Mouse (Mus musculus) hindbrain, embryonic 15.5 days (tissue): Measurements from ENCODE around the gene Ppm1a. TPM values are rescaled to one million over a fixed set of nuclear protein-coding genes. Genes with fewer than 3 reads are reported as not detected.
A peak's percentile ranks its signal among the peaks of the same experiment; 100 is the strongest.

Experiments
- ATAC-seq: fragments of 200-750 bp; cut with Nextera tagmentation; 2 replicates; pipeline ENCODE4 v1.8.0; 2017; ENCODE audit warnings: low read depth, moderate number of reproducible peaks, moderate TSS enrichment; ENCODE audit not compliant: low FRiP score
- H3K27ac ChIP-seq: fragments of 300-500 bp; sonication (generic); replicated peaks from 2 replicates; pipeline ENCODE4 v1.5.1; 2015; ENCODE audit warnings: mild to moderate bottlenecking, inconsistent platforms
- H3K27me3 ChIP-seq: fragments of 300-500 bp; sonication (generic); 2 replicates; pipeline ENCODE4 v1.6.1; 2015; ENCODE audit warnings: control low read depth, inconsistent platforms
- H3K36me3 ChIP-seq: fragments of 300-500 bp; sonication (generic); 2 replicates; pipeline ENCODE4 v1.6.1; 2015; ENCODE audit warnings: control low read depth, inconsistent platforms
- H3K4me1 ChIP-seq: fragments of 300-500 bp; sonication (generic); replicated peaks from 2 replicates; pipeline ENCODE4 v1.6.1; 2015; ENCODE audit warnings: control low read depth, inconsistent platforms
- H3K4me2 ChIP-seq: fragments of 300-500 bp; sonication (generic); 2 replicates; pipeline ENCODE4 v1.6.1; 2015; ENCODE audit warnings: moderate library complexity, mild to moderate bottlenecking, inconsistent platforms
- H3K4me3 ChIP-seq: fragments of 300-500 bp; sonication (generic); 2 replicates; pipeline ENCODE4 v1.5.1; 2015; ENCODE audit warnings: mild to moderate bottlenecking, inconsistent platforms
- H3K9ac ChIP-seq: fragments of 300-500 bp; sonication (generic); 2 replicates; pipeline ENCODE4 v1.6.1; 2015; ENCODE audit warnings: inconsistent platforms
- H3K9me3 ChIP-seq: fragments of 300-500 bp; sonication (generic); 2 replicates; pipeline ENCODE4 v1.6.1; 2016; ENCODE audit warnings: control low read depth, inconsistent platforms
- WGBS: fragments of 180-500 bp; shearing (Covaris S2); methylation state at CpG from one replicate; pipeline ENCODE4 v1.1.7; 2015; 5-methylcytosine and 5-hydroxymethylcytosine counted together
- polyA plus RNA-seq: library from polyadenylated mRNA; unstranded; fragments of >200 nt; fragmentation: Nextera tagmentation; extraction: Ambion mirVana; gene quantifications from 2 replicates; pipeline ENCODE4 v1.2.1, GENCODE M21; 2015

Gene Ppm1a
- polyA plus RNA-seq, 1 experiment from 2014 or later: 70.9 TPM

DNA sequence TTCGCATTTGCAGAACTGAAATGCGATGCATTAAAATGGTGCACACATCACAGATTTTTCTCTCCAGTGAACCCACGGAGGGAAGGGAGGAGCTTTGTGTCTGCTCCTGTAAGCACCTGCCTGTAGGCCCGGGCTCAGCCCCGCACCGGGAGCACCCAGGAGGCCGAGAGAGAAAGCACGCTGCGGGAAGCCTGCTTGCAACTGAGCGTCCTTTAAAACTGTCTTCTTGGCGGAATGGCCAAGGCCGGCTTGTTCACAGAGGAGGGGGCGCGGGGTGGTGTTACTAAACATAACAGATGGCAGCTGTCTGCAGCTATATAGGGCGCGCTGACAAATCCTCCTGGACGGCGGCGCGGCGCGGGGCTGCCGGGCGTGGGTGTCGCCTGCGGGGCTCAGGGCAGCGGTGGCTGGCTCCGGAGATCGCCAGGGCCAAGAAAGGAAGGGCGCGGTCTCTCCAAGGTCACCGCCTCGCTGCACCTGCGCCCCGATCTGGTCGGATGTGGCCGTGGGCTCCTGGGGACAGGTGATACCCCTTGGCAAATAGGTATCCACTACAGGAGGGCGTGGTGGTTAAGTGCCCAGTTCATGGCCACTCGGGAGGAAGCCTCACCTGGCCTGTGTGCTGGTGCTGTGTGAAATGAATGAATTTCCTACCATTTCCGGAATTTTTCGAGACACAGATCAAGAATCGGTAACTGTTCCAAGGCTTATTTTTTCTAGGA, 74.6 kb downstream of the Ppm1a start:
- Histone ChIP-seq H3K4me2 (peak overlapping the region; percentile 78), H3K9ac (peak overlapping the region; percentile 49), H3K36me3 (no peaks in the 10 kb centered on the region), H3K27ac (peak overlapping the region; percentile 68), H3K4me1 (peaks cover 12% of the 10 kb centered on the region), H3K9me3 (no peaks in the 10 kb centered on the region), H3K4me3 (peak overlapping the region; percentile 37), H3K27me3 (peaks cover 24% of the 10 kb centered on the region)
- ATAC-seq: peak; percentile 78
- WGBS: 6% methylated on average over 42 of the region's 42 CpGs

DNA sequence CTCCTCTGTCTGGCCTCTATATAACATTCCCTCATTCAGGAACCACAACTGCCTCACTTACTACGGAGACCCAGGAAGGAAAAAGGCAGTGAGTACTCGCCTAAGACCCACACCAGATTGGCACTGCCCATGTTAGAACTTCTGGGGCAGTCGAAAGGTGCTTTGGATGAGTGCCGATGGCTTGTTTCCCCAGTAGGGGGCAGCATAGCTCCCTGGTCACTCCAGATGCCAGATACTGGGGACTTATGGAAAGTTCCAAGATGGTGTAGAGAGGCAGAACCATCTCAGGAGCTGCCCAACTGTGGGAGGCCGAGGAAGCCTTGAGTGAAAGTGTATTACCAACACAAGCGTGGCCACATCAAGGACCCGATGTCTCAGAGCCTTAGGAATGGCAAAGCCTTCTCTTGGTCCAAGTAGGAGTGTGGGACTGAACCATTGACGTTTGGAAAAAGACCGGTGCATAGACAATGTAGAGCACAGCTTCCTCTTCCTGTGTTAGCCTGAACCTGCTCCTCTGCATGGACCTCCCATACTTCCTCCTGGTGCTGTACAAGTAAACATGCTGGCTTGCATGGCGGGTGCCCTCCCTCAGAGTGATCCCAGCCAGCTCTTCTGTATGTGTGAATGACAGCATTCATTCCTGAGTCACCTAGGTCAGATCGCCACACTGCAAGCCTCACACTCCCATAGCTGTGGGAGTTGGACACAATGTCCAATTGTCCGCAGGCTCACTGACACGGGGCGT, 77.7 kb downstream of the Ppm1a start:
- Histone ChIP-seq H3K36me3 (no peaks in the 10 kb centered on the region), H3K9me3 (no peaks in the 10 kb centered on the region), H3K9ac (no peak overlapping the region), H3K4me1 (peaks cover 12% of the 10 kb centered on the region), H3K27me3 (peaks cover 18% of the 10 kb centered on the region), H3K27ac (no peak overlapping the region), H3K4me3 (no peak overlapping the region), H3K4me2 (no peak overlapping the region)
- whole genome bisulfite sequencing: 70% methylated on average over 14 of the region's 14 CpGs
- no peak for ATAC-seq

DNA sequence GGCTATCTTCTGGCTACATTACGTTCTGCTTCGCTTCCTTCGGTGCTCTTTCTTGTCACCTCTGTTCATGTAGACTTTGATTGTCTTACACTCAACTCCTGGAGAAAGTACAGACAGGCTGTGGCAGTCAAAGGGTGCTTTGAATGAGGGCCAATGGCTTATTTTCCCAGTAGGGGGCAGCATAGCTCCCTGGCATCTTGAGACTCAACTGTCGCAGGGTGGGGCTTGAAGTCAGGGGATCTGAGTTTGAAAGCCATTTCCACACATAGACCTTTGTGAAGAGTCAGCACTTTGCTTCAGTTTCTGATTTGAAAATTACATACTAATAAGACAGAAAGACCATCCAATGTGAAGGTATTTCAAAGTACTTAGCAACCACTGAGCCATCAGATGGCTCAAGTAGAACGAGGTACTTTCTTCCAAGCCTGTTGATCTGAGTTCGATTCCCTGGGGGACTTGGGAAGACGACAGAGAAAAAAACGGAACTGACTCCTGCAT, 78.3 kb downstream of the Ppm1a start:
- H3K36me3 ChIP-seq: no peaks in the 10 kb centered on the region
- peaks cover 18% of the 10 kb centered on the region for H3K27me3 ChIP-seq
- no peak overlapping the region for H3K4me2 ChIP-seq
- no peak overlapping the region for H3K9ac ChIP-seq
- ATAC-seq: no peak
- WGBS: 77% methylated on average over 8 of the region's 8 CpGs
- H3K4me3 ChIP-seq: no peak overlapping the region
- H3K9me3 ChIP-seq: no peaks in the 10 kb centered on the region
- no peak overlapping the region for H3K27ac ChIP-seq
- peaks cover 12% of the 10 kb centered on the region for H3K4me1 ChIP-seq

DNA sequence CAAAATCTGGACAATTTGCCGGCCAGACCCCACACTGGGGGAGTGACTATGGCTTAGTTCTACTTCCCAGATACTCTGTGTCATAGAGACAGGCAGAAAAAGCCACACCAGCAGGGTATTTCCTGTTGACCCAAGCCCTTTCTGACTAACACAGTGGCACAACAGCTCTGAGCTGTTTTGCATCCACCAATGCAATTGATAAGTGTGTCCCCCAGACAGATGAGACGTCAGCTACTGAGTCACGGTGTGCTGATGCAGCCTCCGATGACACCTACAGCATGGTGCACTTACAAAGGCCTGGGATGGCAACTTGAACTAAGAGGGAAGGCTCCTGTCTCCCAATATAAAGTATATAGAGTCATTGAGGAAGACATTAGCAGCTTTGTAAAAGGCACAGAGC, 80.0 kb downstream of the Ppm1a start:
- no peak for ATAC-seq
- peaks cover 18% of the 10 kb centered on the region for H3K27me3 ChIP-seq
- H3K36me3 ChIP-seq: no peaks in the 10 kb centered on the region
- no peaks in the 10 kb centered on the region for H3K9me3 ChIP-seq
- no peak overlapping the region for H3K9ac ChIP-seq
- H3K27ac ChIP-seq: no peak overlapping the region
- H3K4me2 ChIP-seq: no peak overlapping the region
- WGBS: 82% methylated on average over 4 of the region's 4 CpGs
- no peaks in the 10 kb centered on the region for H3K4me1 ChIP-seq
- no peak overlapping the region for H3K4me3 ChIP-seq

DNA sequence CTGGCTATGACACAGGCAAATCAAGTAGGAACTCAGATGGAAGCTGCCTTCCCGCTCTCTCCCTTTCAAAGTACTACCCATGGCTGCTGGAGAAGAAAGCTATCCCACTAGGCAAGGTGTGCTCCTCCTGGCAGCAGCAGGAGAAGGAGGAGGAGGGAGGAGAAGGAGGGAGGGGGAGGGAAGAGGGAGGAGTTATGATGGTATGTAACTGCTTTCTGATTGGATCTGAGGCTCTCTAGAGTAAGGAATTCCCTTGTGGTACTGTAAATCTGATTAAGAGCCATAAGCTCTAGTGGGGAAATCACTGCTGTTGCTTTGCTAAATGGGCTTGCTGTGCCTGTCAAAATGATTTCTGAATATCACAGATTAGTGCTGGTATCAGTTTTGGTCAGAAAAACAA, 84.2 kb downstream of the Ppm1a start:
- no peaks in the 10 kb centered on the region for H3K36me3 ChIP-seq
- WGBS: 95% methylated on average over 1 of the region's 1 CpGs
- H3K4me1 ChIP-seq: 0 out of 2 replicates have a peak, but pooled peaks cover 5% of the 10 kb centered on the region
- no peaks in the 10 kb centered on the region for H3K9me3 ChIP-seq
- no peak overlapping the region for H3K4me2 ChIP-seq
- no peak for ATAC-seq
- no peak overlapping the region for H3K4me3 ChIP-seq
- no peak overlapping the region for H3K9ac ChIP-seq
- no peak overlapping the region for H3K27ac ChIP-seq
- peaks cover 19% of the 10 kb centered on the region for H3K27me3 ChIP-seq

DNA sequence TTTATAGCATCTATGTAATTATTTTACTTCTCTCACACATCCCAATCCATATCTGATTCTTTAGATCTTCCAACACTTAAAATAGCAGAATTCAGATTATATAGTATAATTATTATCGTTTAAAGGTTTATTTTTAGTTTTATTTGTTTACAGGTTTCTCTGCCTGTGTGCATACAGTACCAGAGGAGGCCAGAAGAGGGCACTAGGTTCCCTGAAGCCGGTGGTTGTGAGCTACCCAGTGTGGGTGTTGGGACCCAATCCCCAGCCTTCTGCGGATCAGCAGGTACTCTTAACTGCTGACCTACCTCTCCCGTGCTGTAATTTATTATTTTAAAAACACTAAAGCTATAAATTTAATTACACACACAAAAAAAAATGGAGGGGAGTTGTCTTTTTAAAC, 85.9 kb downstream of the Ppm1a start:
- ATAC-seq: no peak
- Histone ChIP-seq H3K4me1 (0 out of 2 replicates have a peak, but pooled peaks cover 5% of the 10 kb centered on the region), H3K9me3 (no peaks in the 10 kb centered on the region), H3K4me3 (no peak overlapping the region), H3K36me3 (no peaks in the 10 kb centered on the region), H3K27ac (no peak overlapping the region), H3K9ac (no peak overlapping the region), H3K4me2 (no peak overlapping the region), H3K27me3 (peaks cover 33% of the 10 kb centered on the region)
- 89% methylated on average over 4 of the region's 4 CpGs for WGBS

DNA sequence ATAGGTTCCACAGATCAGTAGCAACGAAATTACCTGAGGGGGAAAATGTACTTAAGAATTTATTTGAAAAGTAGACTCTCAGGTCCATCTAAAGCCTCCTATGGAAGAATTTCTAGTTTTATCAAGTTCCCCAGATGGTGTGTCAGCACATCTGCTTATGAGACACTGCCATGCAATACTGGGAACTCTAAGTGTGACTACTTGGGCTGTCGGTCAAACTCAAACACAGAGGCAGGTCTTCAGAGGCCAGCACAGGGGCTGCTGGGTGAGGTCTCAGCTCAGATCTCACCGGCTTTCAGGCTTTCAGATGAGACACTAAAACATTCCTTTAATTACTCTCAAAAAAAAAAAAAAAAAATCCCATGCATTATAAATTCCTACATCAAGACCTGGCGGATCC, 86.3 kb downstream of the Ppm1a start:
- Histone ChIP-seq H3K9me3 (no peaks in the 10 kb centered on the region), H3K4me1 (0 out of 2 replicates have a peak, but pooled peaks cover 5% of the 10 kb centered on the region), H3K9ac (no peak overlapping the region), H3K36me3 (no peaks in the 10 kb centered on the region), H3K27ac (no peak overlapping the region), H3K4me2 (peak overlapping the region; percentile 46), H3K27me3 (peaks cover 37% of the 10 kb centered on the region), H3K4me3 (no peak overlapping the region)
- no peak for ATAC-seq
- 82% methylated on average over 4 of the region's 4 CpGs for WGBS

DNA sequence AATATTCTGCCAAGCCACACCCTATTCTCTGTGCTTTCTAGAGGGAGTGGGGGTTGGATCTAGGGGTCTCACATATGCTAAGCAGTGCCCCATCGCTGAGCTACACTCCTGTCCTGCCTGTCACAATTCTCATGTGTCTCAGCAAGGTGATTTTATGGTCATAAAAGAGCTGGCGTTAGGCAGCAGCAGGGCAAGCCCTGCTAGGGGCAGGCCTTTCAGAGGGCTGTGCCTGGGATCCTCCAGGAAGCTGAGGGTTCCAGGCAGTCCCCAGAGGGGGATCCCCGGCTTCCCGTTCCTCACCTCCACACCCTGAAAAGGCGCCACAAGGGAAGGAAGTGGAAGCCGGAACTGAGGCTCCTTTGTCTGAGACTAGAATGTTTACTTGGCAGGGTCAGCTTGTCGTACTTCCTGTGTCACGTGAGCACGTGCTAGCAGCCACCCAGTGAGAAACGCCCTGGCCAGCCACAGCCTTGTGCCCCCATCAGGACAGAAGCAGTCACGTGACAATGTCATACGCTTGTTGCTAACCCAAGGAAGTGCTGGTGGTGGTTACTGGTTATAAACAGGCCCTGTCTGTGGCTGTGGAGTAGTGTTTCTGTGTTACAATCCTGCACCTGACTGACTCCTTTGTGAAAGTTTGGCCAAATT, 86.8 kb downstream of the Ppm1a start:
- Histone ChIP-seq H3K4me2 (peak overlapping the region; percentile 46), H3K4me1 (0 out of 2 replicates have a peak, but pooled peaks cover 5% of the 10 kb centered on the region), H3K9me3 (no peaks in the 10 kb centered on the region), H3K9ac (peak overlapping the region; percentile 7; the same call in 1 of the 2 replicates), H3K27me3 (peaks cover 42% of the 10 kb centered on the region), H3K4me3 (peak overlapping the region; percentile 22), H3K36me3 (no peaks in the 10 kb centered on the region), H3K27ac (peak overlapping the region; percentile 7)
- ATAC-seq: peak; percentile 86
- WGBS: 21% methylated on average over 12 of the region's 12 CpGs

DNA sequence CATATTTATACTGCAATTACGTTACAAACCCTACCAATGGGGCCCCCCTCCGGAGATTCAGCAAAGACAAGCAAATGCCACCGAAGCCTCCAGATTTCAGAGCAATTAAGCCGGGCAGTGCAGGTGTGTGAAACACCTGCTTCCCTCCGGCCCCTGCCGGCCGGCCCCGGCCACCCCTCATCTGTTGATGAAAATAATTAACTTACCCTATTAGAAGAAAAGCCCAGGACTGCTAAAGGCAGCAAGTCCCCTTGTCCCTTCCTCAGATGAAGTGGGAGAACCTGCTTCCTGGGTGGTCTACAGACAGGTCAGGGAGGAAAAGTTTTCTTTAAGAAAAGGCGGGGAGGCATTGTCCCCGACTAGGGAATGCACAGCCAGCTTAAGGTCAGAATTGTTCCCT, 88.7 kb downstream of the Ppm1a start:
- Histone ChIP-seq H3K9ac (no peak overlapping the region), H3K36me3 (no peaks in the 10 kb centered on the region), H3K4me3 (no peak overlapping the region), H3K27me3 (peaks cover 61% of the 10 kb centered on the region), H3K9me3 (no peaks in the 10 kb centered on the region), H3K27ac (no peak overlapping the region), H3K4me2 (no peak overlapping the region), H3K4me1 (0 out of 2 replicates have a peak, but pooled peaks cover 5% of the 10 kb centered on the region)
- WGBS: 18% methylated on average over 10 of the region's 10 CpGs
- no peak for ATAC-seq

DNA sequence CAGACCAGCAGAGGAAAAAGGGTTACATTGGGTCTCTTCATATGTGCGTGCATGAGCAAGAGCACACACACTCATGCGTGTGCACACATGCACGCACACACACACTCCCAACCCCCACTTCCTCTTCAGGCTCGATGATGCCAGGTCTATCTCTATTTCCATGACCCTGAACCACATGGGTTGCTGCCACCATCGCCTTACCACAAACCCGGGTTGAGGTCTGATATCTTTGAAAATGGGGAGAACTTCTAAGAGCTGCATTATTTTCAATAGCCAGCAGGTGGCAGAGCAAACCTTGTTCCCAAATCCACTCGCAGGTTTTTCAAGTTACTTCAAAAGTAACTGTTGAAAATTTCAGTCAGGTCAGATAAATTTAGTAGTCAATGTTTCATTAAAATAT, 90.5 kb downstream of the Ppm1a start:
- ATAC-seq: no peak
- H3K27me3 ChIP-seq: peaks cover 75% of the 10 kb centered on the region
- H3K27ac ChIP-seq: no peak overlapping the region
- H3K36me3 ChIP-seq: no peaks in the 10 kb centered on the region
- 24% methylated on average over 7 of the region's 7 CpGs for WGBS
- H3K4me3 ChIP-seq: no peak overlapping the region
- 0 out of 2 replicates have a peak, but pooled peaks cover 5% of the 10 kb centered on the region for H3K4me1 ChIP-seq
- H3K4me2 ChIP-seq: no peak overlapping the region
- no peaks in the 10 kb centered on the region for H3K9me3 ChIP-seq
- H3K9ac ChIP-seq: no peak overlapping the region
